Mouse (Mus musculus): ENCODE data around the gene Atp6v1g2.

DNA sequence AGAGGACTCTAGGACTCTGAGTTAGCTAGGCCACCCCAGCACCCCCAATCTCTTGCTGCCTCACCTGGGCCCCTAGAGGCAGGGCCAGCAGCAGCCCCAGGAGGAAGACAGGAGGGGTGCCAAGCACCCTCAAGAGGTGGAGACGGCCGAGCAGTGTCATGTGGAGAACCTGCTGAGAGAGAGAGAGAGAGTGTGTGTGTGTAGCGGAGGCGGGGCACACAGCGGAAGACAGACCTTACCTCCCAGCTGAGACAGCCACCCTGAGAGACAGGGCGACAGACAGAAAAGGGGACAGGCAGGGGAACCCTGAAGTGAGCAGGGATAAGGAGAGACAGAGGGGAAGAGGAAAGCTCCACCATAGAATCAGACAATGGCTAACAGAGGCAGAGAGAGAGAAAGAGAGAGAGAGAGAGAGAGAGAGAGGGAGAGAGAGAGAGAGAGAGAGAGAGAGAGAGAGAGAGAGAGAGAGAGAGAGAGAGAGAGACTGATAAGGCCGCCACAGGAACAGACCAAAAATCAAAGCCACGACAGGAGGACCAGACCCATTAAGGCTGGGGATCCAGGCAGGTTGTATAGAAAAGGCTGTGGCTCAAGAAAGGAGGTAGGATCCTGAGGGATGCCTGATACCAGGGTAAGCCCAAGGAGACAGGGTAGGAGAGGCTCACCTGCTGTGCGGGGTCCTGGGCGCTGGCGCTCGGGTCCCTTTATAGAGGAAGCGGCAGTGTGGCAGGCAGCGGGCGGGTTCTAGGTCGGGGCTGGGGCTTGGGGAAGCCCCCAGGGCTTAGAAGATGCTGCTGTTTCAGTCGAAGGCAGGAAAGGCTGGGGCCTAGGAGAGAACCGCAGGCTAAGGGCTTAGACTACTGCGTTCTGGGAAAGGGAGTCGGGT lies 28.7 kb upstream of the Atp6v1g2 start, which contains the start of gene Lta:
- TF ChIP-seq CHD2 (IDR thresholded peaks at IDR 0.05; ENCODE audit: low read depth, low read length) (no peak), MAFK (IDR thresholded peaks at IDR 0.05; ENCODE audit: insufficient read depth, low read depth, low read length) (no peak), ZC3H11A (IDR thresholded peaks at IDR 0.05; ENCODE audit: borderline replicate concordance, low read depth, low read length) (no peak), ZNF384 (IDR thresholded peaks at IDR 0.05; ENCODE audit: low read depth, low read length) (no peak), HCFC1 (IDR thresholded peaks at IDR 0.05; ENCODE audit: borderline replicate concordance, insufficient read depth, low read length) (no peak)
